In the genomic region with DNA sequence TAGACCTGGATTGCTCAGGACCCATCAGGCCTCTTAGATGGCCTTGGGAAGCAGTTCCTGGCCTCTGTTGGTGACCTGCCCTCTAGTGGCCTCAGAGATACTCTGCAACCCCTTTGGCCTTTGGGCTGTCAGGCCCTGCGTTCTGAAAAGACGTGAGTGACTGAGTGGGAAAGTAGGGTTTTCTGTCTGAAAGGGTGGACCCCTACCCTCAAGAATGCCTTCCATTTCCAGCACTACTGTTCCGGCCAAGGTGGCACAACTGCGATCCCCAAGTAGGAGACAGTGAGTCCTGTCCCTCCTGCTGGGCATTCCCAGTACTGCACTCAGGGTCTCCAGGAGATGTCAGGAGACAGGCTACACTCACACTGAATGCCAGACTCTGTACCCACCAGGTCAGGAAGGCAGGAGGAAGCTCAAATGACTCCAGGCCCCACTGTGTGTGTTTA, we compare ENCODE assay signal across 8 mouse cellular contexts. TPM values are rescaled to one million over a fixed set of nuclear protein-coding genes. Genes with fewer than 3 reads are reported as not detected.
A peak's percentile ranks its signal among the peaks of the same experiment; 100 is the strongest.
DNase-seq lines count a peak whose midpoint lies in the region; ATAC-seq and TF ChIP-seq lines count a peak whose summit lies in the region.

No protein-coding gene starts in this region.

- no peaks in the 10 kb centered on the region for H3K27me3 ChIP-seq in intestine, embryonic 14.5 days (replicated peaks; ENCODE audit: control insufficient read depth, insufficient read depth, low read length)
- H3K27me3 ChIP-seq in limb, embryonic 13.5 days = no peaks in the 10 kb centered on the region
- H3K27me3 ChIP-seq in midbrain, embryonic 15.5 days (replicated peaks) = no peaks in the 10 kb centered on the region
- no peaks in the 10 kb centered on the region for H3K27me3 ChIP-seq in splenic B cell, adult 2 months (ENCODE audit: control insufficient read depth, insufficient read depth, low read length, poor library complexity, severe bottlenecking)

- no peaks in the 10 kb centered on the region for H3K36me3 ChIP-seq in intestine, embryonic 14.5 days (ENCODE audit: control insufficient read depth, insufficient read depth, low read length)
- no peaks in the 10 kb centered on the region for H3K36me3 ChIP-seq in limb, embryonic 13.5 days
- H3K36me3 ChIP-seq in midbrain, embryonic 15.5 days (replicated peaks) = no peaks in the 10 kb centered on the region
- no peaks in the 10 kb centered on the region for H3K36me3 ChIP-seq in splenic B cell, adult 2 months (ENCODE audit: control insufficient read depth, insufficient read depth, low read length, poor library complexity, severe bottlenecking)

- DNase-seq in adrenal gland, adult (ENCODE audit: inconsistent age in 2 of 2, low spot score in 1 of 2) = peak; percentile 75 to 96
- DNase-seq in adrenal gland, adult 8-10 months = no peak
- DNase-seq in cerebellum, adult 9-11 months = peak; percentile 38
- DNase-seq in gastrocnemius, adult 2 months = peak; percentile 69
- DNase-seq in intestine, embryonic 14.5 days (ENCODE audit: low spot score) = peak; percentile 94
- DNase-seq in splenic B cell, adult 2 months (ENCODE audit: low read depth, low spot score) = peak; percentile 49

- H3K27ac ChIP-seq in gastrocnemius, adult 2 months = no peak overlapping the region
- H3K27ac ChIP-seq in intestine, embryonic 14.5 days (ENCODE audit: low read depth) = no peak overlapping the region
- no peak overlapping the region for H3K27ac ChIP-seq in limb, embryonic 13.5 days
- no peak overlapping the region for H3K27ac ChIP-seq in midbrain, embryonic 15.5 days

- H3K4me2 ChIP-seq in intestine, embryonic 14.5 days (ENCODE audit: low read length) = no peak overlapping the region; the same call in 1 of the 2 replicates
- peak overlapping the region; percentile 41 for H3K4me2 ChIP-seq in limb, embryonic 13.5 days (replicated peaks)
- no peak overlapping the region for H3K4me2 ChIP-seq in midbrain, embryonic 15.5 days

- H3K9me3 ChIP-seq in intestine, embryonic 14.5 days (ENCODE audit: control insufficient read depth, low read length) = no peaks in the 10 kb centered on the region
- no peaks in the 10 kb centered on the region for H3K9me3 ChIP-seq in limb, embryonic 13.5 days
- no peaks in the 10 kb centered on the region for H3K9me3 ChIP-seq in midbrain, embryonic 15.5 days

- H3K4me1 ChIP-seq in intestine, embryonic 14.5 days (replicated peaks; ENCODE audit: control insufficient read depth, insufficient read depth, low read length) = peaks cover 5% of the 10 kb centered on the region; the same call in 1 of the 2 replicates
- peaks cover 14% of the 10 kb centered on the region for H3K4me1 ChIP-seq in limb, embryonic 13.5 days
- no peaks in the 10 kb centered on the region for H3K4me1 ChIP-seq in midbrain, embryonic 15.5 days

- intact Hi-C loops in gastrocnemius, adult 2 months (cut with DNase I) = loop anchor here (2.0 kb wide), 1 partner anchor 80 kb away; no protein-coding TSS in a partner anchor

- peak; percentile 68 for ATAC-seq in intestine, embryonic 14.5 days (replicated peaks; ENCODE audit: low FRiP score, low TSS enrichment, low read depth)
- no peak for ATAC-seq in limb, embryonic 13.5 days (ENCODE audit: low FRiP score, low read depth)
- peak; percentile 61; the same call in 1 of the 2 replicates for ATAC-seq in midbrain, embryonic 15.5 days (replicated peaks)

- peak overlapping the region; percentile 52 for H3K4me3 ChIP-seq in gastrocnemius, adult 2 months
- H3K4me3 ChIP-seq in intestine, embryonic 14.5 days (ENCODE audit: low read depth, low read length) = no peak overlapping the region
- no peak overlapping the region for H3K4me3 ChIP-seq in limb, embryonic 13.5 days
- H3K4me3 ChIP-seq in midbrain, embryonic 15.5 days = no peak overlapping the region

- H3K9ac ChIP-seq in intestine, embryonic 14.5 days (ENCODE audit: low read length) = no peak overlapping the region
- 0 out of 2 replicates have a peak overlapping the region, but pooled peaks have one; percentile 9 for H3K9ac ChIP-seq in limb, embryonic 13.5 days
- no peak overlapping the region for H3K9ac ChIP-seq in midbrain, embryonic 15.5 days

- TF ChIP-seq CTCF in gastrocnemius, adult 2 months (IDR thresholded peaks at IDR 0.05) = peak; percentile 80

- 11% methylated on average over 4 of the region's 4 CpGs for WGBS in intestine, embryonic 14.5 days
- 12% methylated on average over 4 of the region's 4 CpGs for WGBS in limb, embryonic 13.5 days
- WGBS in midbrain, embryonic 15.5 days = 11% methylated on average over 4 of the region's 4 CpGs

RNA-seq across cellular contexts. Expression of a gene that starts 51.8 kb away (rescaled TPM):
- not detected for total RNA-seq in adrenal gland, adult 8-10 months (2022)
- total RNA-seq in gastrocnemius, adult 2 months (2021) = not detected
- polyA plus RNA-seq in intestine, embryonic 14.5 days (2014; fragmentation: Nextera tagmentation; extraction: Ambion mirVana) = 0.11 TPM in 1 of 2 replicates, not detected in the other
- polyA plus RNA-seq in limb, embryonic 13.5 days (2015; fragmentation: Nextera tagmentation; extraction: Ambion mirVana) = 0.60 and 0.64 TPM in 2 replicates
- 1.4 and 3.2 TPM in 2 replicates for polyA plus RNA-seq in midbrain, embryonic 15.5 days (2015; fragmentation: Nextera tagmentation; extraction: Ambion mirVana)
